Mouse (Mus musculus): ENCODE measurements around the gene Ndufv3. TPM values are rescaled to one million over a fixed set of nuclear protein-coding genes. Genes with fewer than 3 reads are reported as not detected.

Ndufv3 gene
- total and polyA plus RNA-seq, 3 experiments: 158 to 1,046 (median 189) TPM

DNA sequence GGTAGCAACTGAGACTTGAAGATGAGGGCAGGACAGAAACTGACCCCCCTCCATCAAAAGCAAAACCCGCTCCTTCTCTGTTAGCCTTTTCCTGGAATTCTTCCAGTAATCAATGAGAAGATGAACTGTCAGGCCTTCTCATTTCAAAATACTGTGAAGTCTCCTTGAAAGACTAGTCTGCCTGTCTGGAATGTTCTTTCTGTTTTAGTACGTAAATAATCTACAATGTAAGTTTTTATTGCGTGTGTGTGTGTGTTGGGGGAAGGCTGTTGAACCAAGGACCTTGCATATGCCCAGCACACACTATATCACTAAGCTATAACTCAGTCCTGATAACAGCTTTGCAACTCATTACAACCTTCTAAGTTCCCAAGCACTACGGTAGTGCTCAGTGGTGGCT is 5.2 kb downstream of the Ndufv3 start:
- Histone ChIP-seq H3K79me2 (ENCODE audit: control insufficient read depth, insufficient read depth, low read length, poor library complexity) (peaks cover 2% of the 10 kb centered on the region; the same call in 1 of the 2 replicates), H3K9ac (ENCODE audit: control insufficient read depth, low read depth, low read length, poor library complexity, severe bottlenecking) (no peak overlapping the region), H3K36me3 (ENCODE audit: control insufficient read depth in 1 of 2, insufficient read depth in 2 of 2, low read length in 2 of 2) (peaks cover 1 to 3% of the 10 kb centered on the region in 2 experiments; a peak in 2 of 4 replicates), H3K9me3 (replicated peaks; ENCODE audit: insufficient read depth, low read length) (no peaks in the 10 kb centered on the region), H3K27me3 (ENCODE audit: control insufficient read depth in 1 of 2, insufficient read depth in 2 of 2, low read length in 2 of 2) (no peaks in the 10 kb centered on the region), H3K4me1 (ENCODE audit: control insufficient read depth in 1 of 2, insufficient read depth in 2 of 2, low read length in 2 of 2) (no peaks in the 10 kb centered on the region), H3K27ac (ENCODE audit: control insufficient read depth, low read depth, low read length) (no peak overlapping the region), H3K4me3 (ENCODE audit: control insufficient read depth in 1 of 2, insufficient read depth in 1 of 2, low read depth in 2 of 2, low read length in 2 of 2) (no peak overlapping the region)
- DNase-seq (ENCODE audit: low read depth, low spot score): no peak
- TF ChIP-seq RAD21 (IDR thresholded peaks at IDR 0.05; ENCODE audit: low read depth, low read length) (no peak), MAX (IDR thresholded peaks at IDR 0.05; ENCODE audit: low read length) (no peak), POLR2A (IDR thresholded peaks at IDR 0.05; ENCODE audit: control insufficient read depth in 1 of 2, insufficient read depth in 1 of 2, low read depth in 1 of 2, low read length in 2 of 2, poor library complexity in 1 of 2) (no peak), MXI1 (IDR thresholded peaks at IDR 0.05; ENCODE audit: low read depth, low read length) (no peak), POLR2AphosphoS5 (IDR thresholded peaks at IDR 0.05; ENCODE audit: borderline replicate concordance, low read depth, low read length) (no peak), USF2 (IDR thresholded peaks at IDR 0.05; ENCODE audit: borderline replicate concordance in 1 of 2, insufficient read depth in 1 of 2, low read depth in 1 of 2, low read length in 2 of 2) (no peak), SIN3A (IDR thresholded peaks at IDR 0.05; ENCODE audit: low read length) (no peak), ELF1 (IDR thresholded peaks at IDR 0.05; ENCODE audit: low read depth, low read length) (no peak), TCF12 (IDR thresholded peaks at IDR 0.05; ENCODE audit: low read depth, low read length) (no peak), POLR2AphosphoS2 (IDR thresholded peaks at IDR 0.05; ENCODE audit: low read length) (no peak), TAL1 (IDR thresholded peaks at IDR 0.05; ENCODE audit: low read length) (no peak), TBP (IDR thresholded peaks at IDR 0.05; ENCODE audit: low read depth, low read length) (no peak), ZNF384 (IDR thresholded peaks at IDR 0.05; ENCODE audit: low read depth, low read length) (no peak)

DNA sequence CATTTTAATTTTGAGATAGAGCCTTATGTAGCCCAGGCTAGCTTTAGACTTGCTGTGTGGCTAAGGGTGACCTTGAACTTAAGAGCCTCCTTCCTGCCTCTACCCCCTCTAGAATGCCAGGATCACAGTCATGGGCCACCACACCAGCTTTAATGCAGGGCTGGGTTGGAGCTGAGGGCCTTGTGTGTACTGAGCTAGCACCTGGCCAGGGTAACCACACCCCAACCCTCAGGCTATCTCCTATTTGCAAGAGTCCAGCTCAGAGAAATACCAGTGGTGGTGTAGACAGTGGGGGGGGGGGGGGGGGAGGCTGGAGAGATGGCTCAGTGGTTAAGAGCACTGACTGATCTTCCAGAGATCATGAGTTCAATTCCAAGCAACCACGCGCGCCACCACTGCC is 5.9 kb downstream of the Ndufv3 start:
- Histone ChIP-seq H3K79me2 (ENCODE audit: control insufficient read depth, insufficient read depth, low read length, poor library complexity) (no peaks in the 10 kb centered on the region), H3K9ac (ENCODE audit: control insufficient read depth, low read depth, low read length, poor library complexity, severe bottlenecking) (no peak overlapping the region), H3K4me3 (ENCODE audit: control insufficient read depth in 1 of 2, insufficient read depth in 1 of 2, low read depth in 2 of 2, low read length in 2 of 2) (no peak overlapping the region), H3K9me3 (replicated peaks; ENCODE audit: insufficient read depth, low read length) (no peaks in the 10 kb centered on the region), H3K36me3 (ENCODE audit: control insufficient read depth in 1 of 2, insufficient read depth in 2 of 2, low read length in 2 of 2) (peaks cover 1 to 3% of the 10 kb centered on the region in 2 experiments; a peak in 2 of 4 replicates), H3K27me3 (ENCODE audit: control insufficient read depth in 1 of 2, insufficient read depth in 2 of 2, low read length in 2 of 2) (no peaks in the 10 kb centered on the region), H3K4me1 (ENCODE audit: control insufficient read depth in 1 of 2, insufficient read depth in 2 of 2, low read length in 2 of 2) (no peaks in the 10 kb centered on the region), H3K27ac (ENCODE audit: control insufficient read depth, low read depth, low read length) (no peak overlapping the region)
- TF ChIP-seq ELF1 (IDR thresholded peaks at IDR 0.05; ENCODE audit: low read depth, low read length) (no peak), RAD21 (IDR thresholded peaks at IDR 0.05; ENCODE audit: low read depth, low read length) (no peak), ZC3H11A (IDR thresholded peaks at IDR 0.05; ENCODE audit: low read depth, low read length) (no peak), E2F4 (IDR thresholded peaks at IDR 0.05; ENCODE audit: borderline replicate concordance, low read depth, low read length) (no peak), POLR2AphosphoS5 (IDR thresholded peaks at IDR 0.05; ENCODE audit: borderline replicate concordance, low read depth, low read length) (no peak), MYB (IDR thresholded peaks at IDR 0.05; ENCODE audit: low read depth, low read length) (no peak), GABPA (IDR thresholded peaks at IDR 0.05; ENCODE audit: low read depth, low read length) (no peak), BHLHE40 (IDR thresholded peaks at IDR 0.05; ENCODE audit: borderline replicate concordance, low read depth, low read length) (no peak), MAX (IDR thresholded peaks at IDR 0.05; ENCODE audit: low read length) (no peak), MEF2A (IDR thresholded peaks at IDR 0.05; ENCODE audit: extremely low read depth, insufficient replicate concordance, low read depth, low read length, poor library complexity, severe bottlenecking) (no peak), EP300 (IDR thresholded peaks at IDR 0.05; ENCODE audit: low read depth in 1 of 2, low read length in 2 of 2) (no peak), MYC (IDR thresholded peaks at IDR 0.05; ENCODE audit: low read depth, low read length) (no peak), MAZ (IDR thresholded peaks at IDR 0.05; ENCODE audit: low read depth, low read length) (no peak), ZKSCAN1 (IDR thresholded peaks at IDR 0.05; ENCODE audit: low read depth, low read length) (no peak), GATA1 (IDR thresholded peaks at IDR 0.05; ENCODE audit: low read depth, low read length) (no peak)
- DNase-seq (ENCODE audit: low read depth, low spot score): no peak

All from MEL (cell line).